Mouse (Mus musculus) thymus, postnatal 14 days (tissue): ENCODE data around the gene Abcc4.
"Not testable (repeated sequence)": the region's sequence is repeated elsewhere in the genome, so short reads cannot be mapped to it uniquely, and the experiment has no call there.

Experiments used
- DNase-seq: peaks from one replicate; pipeline ENCODE4 v3.0.0; 2021

Abcc4 gene

DNA sequence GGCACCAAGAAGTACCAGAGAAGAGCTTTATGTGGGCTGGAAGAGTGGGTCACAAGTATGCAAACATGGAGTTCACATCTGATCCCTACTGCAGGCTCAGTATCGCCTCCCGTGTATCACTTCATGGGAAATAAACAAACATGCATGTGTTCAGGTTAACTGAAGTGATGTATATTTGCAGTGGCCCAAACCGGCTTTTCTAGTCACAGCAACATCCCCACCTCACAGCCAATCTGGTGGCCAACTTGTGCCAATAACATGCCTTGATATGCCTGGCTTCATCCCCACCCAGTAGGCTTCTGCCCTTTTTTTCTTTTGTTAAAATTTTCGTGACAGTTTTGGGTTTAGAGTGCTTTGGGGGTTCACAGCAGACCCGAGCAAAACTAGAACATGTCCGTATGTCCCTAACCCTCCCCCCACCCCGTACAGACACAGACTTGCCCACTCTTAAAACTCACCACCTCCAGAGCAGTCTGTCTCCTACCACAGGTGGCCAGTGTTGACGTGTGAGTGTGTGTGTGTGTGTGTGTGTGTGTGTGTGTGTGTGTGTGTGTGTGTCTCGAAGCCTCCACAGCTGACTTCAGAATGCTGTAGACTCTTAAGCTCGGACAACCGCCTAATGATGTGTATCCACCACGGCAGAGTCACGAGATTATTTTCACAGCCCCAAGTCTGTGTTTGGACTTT, 29.6 kb downstream of the Abcc4 start:
- DNase-seq, result no peak

DNA sequence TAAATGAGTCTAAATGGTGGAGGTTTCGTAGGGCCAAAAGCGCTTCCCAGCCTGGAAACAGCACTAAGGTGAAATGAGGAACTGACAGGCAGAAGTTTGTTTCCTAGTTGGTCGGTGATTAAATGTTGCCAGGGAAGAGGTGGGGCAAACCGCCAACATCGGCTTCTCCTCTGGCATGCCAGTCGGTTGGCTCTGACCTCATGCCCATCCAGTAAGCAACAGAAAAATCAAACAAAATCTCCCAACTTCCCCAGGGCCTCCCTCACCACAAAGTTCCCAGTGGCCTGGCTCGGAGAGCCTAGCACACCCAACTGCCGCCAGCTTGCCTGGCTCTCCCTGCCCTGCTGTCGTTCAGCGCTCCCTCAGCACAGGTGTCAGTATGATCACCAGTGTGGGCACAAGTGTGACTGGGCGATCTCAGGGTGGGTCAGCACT, 31.3 kb downstream of the Abcc4 start:
- no peak for DNase-seq

DNA sequence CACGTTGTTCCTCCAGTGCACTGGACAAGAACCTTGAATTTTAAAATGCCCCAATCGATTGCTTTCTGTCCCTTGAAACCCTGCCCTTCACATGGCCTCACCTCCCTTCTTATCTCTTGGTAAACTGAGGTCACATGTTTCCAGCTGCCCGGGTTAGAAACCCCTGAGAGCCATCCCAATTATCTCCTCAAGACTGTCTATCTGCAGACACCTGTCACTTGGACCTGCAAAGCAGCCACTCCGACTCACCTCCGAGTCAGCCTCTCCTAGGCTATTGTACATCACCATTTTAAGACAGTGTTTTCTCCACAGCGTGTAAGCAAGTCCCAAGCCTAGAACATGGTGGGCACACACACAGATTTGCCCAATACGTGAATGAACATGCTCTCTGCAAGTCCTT, 31.8 kb downstream of the Abcc4 start:
- DNase-seq, result no peak

DNA sequence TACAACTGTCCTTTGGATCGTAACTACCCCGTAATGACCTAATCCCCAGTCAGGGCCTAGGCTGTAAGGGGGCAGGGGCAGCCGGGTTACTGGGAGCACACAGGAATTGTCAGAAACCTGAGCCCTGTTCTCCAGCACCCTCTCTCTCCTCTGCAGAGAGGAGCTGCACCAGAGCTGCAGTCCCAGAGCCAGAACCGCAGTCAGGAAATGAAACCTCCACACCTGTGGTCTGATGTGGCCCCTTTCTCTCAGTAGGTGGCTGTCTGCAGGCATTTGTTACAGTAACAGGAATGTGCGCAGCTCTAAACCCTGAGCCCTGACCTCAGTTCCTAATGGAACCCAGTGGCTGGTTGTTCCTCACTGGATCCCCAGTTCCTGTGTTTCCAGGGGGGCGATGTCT, 32.5 kb downstream of the Abcc4 start:
- peak; percentile 59 for DNase-seq

DNA sequence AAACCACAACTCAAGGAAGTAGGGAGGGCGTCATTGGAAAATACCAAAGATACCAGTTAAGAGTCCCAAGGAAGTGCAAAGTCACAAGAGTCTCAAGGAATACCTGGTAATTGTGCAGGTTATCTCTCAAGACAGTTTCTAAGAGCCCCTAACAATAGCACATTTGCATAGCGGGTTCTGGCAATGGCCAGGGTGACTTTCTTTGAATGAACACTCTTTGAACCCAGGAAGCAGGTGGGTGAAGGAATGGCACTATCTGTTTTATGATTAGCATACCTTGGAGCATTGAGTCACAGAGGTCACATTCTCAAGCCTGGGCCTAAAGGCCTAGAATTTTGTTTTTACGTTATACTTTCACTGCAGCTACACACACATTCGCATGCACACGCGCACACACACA, 33.1 kb downstream of the Abcc4 start:
- DNase-seq, result not testable (repeated sequence)

- DNase-seq, result no peak
Observed at GRCm38 (mm10) chr14:118667499-118667898, 38.5 kb downstream of the Abcc4 start.

DNA sequence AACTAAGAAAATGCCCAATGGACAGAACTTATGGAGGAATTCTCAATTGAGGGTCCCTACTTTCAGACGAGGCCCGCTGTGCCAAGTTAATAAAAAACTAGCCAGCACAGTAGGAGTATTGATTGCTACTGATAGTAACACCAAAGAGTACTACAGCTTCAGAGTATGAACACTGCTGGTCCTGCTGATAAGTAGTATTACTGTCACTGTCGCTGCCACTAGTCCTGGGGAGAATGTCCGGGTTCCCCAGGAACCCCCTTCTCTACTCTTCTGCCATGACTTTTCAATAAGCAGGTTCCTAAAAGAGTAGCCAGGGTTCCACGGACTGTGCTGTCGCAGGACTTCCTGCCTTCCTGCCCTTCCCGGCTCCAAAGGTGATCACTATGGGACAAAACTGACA, 41.4 kb downstream of the Abcc4 start:
- DNase-seq, result no peak

DNA sequence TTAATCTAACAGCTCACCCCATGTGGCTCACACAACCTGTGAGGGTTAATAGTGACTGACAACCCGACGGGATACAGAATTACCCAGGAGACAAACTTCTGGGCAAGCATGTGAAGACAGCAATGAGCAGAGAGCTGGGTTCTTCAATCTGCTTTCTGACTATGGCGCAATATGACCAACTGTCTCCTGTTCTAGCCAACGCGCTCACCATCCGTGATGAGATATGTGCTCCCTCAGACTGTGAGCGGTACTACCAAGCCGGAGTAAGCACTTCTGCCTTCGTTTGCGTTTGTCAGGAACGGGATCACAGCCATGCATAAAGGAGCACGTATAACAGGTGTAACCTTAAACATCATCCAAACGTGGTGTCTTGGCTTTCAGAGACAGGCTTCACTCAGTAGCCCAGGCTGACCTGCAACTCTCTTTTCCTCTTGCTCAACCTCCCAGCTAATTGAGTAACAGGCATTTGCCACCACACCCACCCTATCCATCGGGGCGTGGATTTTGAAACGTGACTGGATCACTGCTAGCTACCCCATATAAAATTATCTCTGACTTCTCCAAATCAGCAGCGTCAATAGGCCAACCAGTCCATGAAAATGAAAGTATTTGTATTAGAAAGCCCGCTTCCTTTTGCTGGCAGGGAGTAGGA, 43.3 kb downstream of the Abcc4 start:
- no peak for DNase-seq

DNA sequence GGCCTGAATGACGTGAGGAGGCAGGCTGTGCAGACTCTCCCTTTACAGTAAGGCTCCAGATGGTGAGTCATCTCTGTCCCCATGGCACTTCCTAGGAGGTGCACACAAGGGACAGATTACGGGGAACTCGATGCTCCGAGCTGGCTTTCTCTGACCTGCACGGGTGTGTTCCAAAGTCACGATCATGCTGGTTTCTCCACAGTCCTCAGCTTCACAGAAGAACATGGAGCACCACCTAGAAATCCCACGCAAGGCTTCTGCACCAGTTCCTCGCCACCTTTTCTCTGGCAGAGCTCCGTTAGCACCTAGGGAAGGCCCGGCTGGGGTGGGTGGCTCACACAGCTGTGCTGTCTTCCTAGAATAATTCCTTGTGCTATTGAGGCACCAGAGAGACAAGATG, 43.9 kb downstream of the Abcc4 start:
- DNase-seq, result no peak

DNA sequence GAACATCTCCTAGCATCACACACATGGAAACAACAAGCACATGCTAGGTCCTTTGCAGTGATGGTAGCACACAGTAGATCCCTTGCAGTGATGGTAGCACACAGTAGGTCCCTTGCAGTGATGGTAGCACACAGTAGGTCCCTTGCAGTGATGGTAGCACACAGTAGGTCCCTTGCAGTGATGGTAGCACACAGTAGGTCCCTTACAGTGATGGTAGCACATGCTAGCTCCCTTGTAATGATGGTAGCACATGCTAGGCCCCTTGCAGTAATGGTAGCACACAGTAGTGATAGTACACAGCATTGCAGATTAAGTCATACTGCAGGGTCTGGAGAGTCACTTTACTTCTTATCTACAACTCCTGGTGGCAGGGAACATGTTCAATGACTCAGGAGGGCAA, 46.8 kb downstream of the Abcc4 start:
- no peak for DNase-seq

DNA sequence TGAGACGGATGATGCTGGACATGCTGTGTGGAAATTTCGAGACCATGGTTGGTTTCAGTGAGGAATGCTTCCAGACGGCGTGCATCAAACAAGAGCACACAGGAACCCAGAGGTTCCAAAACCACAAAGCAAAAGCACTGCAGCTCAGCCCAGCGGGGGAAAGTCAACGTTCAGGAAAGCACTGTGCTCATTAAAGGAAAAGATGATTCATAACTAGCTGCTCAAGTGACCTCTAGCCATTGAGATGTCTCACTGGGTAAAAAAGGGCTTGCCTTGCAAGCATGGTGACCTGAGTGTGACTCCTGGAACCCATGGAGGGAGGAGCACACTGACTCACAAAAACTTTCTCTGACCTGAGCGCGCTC, 47.7 kb downstream of the Abcc4 start:
- DNase-seq, result no peak

DNA sequence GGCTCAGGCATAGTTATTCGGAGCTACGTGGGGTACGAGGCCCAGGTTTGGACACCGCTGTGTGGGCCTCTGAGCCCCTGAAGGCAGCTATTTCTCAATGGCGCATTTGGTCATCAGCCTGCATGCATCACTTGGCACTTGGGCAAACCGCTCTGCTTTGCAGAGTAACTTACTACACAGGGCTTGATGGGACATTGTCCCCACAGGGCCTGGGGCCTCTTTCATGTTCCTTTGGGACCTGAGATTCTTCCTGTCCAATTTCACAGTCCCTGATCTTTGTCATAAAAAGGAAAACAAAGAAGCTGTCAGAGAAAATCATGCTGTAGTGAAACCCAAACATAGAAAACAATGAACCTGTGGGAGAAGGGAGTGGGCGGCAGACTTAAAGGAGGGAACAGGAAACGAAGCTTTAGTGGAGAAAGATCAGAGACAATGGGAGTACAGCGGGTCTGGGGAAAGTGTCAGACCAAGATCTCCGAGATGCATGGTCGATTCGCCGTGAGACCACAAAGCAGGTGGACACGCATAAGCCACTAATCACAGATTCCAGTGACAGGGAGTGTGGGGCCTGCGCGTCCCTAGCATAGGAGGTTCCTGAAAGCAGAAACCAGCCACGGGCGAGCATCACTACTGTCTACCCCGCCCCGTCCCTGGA, 48.2 kb downstream of the Abcc4 start:
- DNase-seq, result no peak

DNA sequence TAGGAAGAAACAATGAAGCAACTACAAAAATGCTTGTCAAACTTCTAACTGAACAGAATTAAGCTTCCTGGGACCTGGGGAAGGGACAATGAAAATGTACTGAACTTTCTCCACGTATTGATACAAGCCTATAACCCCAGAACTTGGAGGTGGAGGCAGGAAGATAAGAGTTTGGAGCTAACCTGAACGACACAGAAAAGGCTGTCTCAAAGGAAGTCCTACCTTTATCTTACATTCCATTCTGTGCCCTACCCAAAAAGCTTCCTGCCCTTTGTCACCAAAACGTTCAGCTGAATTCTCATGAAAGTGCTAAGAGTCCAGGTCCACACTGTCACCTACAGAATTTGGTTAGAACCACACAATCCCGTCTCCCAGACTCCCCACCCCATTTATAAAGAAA, 48.8 kb downstream of the Abcc4 start:
- no peak for DNase-seq

- DNase-seq, result no peak
Observed at GRCm38 (mm10) chr14:118656036-118656435, 50.0 kb downstream of the Abcc4 start.

DNA sequence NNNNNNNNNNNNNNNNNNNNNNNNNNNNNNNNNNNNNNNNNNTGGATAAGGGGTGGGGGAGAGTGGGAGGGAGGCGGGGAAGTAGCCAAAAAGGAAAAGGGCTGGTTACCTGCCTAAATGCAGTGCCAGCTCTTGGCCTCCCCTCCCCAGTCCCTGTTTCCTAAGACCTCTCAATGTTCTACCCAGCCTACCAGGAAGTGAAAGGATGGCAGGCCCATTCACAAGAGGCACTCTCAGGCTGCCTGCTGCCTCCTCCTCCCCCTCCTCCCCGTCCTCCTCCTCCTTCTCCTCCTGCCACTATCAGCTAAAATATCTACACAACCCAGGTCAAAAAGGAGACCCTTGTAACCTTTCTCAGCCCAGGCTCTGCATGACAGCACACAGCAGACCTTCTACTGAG, 51.1 kb downstream of the Abcc4 start:
- DNase-seq, result no peak

- DNase-seq, result no peak
Observed at GRCm38 (mm10) chr14:118651704-118652439, 54.1 kb downstream of the Abcc4 start.

- DNase-seq, result no peak
Observed at GRCm38 (mm10) chr14:118649895-118650256, 56.1 kb downstream of the Abcc4 start.

DNA sequence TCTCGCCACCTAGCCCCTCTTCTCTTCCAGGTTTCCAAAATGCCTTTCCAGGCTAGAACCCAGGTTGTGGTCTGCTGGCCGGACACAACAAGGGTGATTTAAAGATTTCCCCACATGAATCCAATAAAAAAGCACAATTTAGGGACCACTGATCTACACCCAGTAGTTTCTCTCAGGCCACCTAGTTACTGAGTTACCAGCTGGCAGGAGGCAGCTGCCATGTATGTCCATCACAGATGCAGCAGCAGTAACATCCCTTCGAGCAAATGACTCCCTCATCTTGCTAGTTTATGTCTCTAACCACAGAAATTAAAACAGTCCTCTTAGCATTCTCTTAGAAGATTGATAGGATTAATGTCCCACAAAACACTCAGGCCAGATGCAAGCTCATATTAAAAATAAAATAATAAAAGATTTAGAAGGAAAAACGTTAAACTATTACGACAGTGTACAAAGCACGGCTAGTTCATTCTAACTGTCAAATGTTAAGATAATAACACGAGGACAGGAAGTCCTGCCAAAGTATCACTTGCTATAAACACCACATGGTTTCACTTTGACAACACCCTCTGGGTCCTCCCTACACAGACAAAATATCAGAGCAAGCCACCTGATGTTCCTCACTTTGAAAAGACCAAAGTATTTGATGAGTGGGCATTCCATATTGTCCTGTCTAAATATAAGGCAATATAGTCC, 56.7 kb downstream of the Abcc4 start:
- no peak for DNase-seq

- DNase-seq, result not testable (repeated sequence)
Observed at GRCm38 (mm10) chr14:118642940-118643591, 63.0 kb downstream of the Abcc4 start.

DNA sequence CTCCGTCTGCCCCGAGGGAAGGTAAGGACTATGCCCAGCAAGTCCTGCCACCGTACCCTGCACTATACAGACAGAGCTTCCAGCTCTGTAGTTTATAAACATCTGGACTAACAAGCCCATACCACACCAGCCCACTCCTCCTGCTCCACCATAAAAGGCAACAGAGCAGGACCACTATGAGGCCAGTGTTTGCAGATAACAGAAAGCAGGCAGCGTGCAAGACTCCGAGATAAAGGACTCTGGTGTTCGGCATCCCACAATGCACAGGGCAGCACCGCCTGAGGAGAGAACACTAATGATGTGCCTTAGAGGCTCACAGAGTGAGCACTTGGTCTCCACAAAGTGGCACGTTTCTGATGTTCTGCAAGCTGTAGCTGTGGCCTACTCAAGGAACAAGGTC, 63.9 kb downstream of the Abcc4 start:
- no peak for DNase-seq

DNA sequence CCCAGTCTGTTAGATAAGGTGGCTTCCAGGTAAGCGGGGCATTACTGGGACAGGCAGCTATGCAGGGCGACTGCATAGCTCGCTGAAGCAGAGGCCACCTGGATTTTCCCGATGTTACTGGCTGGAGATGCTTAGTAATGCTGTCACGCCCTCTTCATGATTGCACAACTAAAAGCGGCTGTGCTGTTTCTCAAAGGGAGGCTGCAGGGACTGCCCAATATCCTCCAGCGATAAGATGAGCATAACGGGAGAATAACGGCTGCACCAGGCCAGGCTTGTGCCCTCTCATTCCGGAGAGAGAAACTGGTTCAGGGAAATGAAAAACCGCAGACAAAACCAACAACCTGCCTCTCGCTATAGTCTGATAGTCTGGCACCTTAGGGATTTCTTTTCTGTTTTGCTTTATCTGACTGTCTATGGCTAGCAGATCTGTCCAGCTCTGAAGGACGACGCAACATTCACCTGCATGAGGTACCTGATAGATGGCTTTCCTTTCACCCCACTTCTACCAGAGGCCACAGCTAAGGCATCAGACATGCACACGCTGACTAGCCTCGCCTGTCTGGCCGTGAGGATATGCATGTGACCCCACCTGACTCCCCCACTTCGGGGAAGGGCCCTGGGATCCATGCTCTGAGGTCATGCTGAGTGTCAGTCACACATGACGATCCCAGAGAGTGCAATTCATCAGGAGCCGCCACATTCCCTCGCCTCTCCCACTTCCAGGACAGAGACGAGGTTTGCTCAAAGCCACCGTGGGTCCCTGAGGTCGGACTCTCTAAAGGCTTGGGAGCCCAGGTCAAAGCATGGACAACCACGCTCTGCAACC, 67.4 kb downstream of the Abcc4 start:
- no peak for DNase-seq
